Mouse (Mus musculus): Measurements from ENCODE around the gene Pxdn. TPM values are rescaled to one million over a fixed set of nuclear protein-coding genes. Genes with fewer than 3 reads are reported as not detected.

Pxdn gene
- 21.5 and 26.4 TPM in 2 replicates for polyA plus RNA-seq (2012; ENCODE audit: insufficient read depth, insufficient read length, missing spikeins)

- Histone ChIP-seq H3K4me1 (ENCODE audit: control insufficient read depth, insufficient read depth, insufficient read length, low read length) (peaks cover 29% of the 10 kb centered on the region), H3K27ac (replicated peaks; ENCODE audit: low read depth, low read length) (peak within 1 kb of the TSS; percentile 88), H3K4me3 (ENCODE audit: insufficient read depth, low read depth, low read length) (peak within 1 kb of the TSS; percentile 96)
Observed at GRCm38 (mm10) chr12:29937308-29937707, at the start of gene Pxdn. TSS of gene Pxdn (plus strand) at chr12:29937608.

DNA sequence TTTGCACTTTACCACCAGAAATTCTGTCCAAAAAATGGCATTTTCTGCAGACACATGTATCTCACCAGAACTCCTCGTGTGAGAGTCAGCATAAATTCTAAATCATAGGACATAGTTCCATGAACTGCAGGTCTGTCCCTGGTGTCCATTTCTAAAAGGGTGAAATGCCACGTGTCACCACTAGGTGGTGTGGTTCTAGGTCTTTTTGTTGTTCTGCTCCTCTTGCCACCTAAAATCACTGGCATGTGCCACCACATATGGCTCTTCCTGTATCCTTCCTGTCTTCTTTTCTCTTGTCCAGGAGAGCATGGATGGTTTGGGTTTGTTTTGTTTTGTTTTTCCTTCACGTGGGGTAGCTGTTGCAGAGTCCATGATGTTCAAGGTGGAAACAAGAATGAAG is 42.7 kb upstream of the Pxdn start:
- H3K4me1 ChIP-seq (ENCODE audit: control insufficient read depth, insufficient read depth, insufficient read length, low read length): no peaks in the 10 kb centered on the region
- no peak overlapping the region for H3K4me3 ChIP-seq (ENCODE audit: insufficient read depth, low read depth, low read length)
- no peak overlapping the region for H3K27ac ChIP-seq (replicated peaks; ENCODE audit: low read depth, low read length)

- no peak overlapping the region for H3K27ac ChIP-seq (replicated peaks; ENCODE audit: low read depth, low read length)
- no peak overlapping the region for H3K4me3 ChIP-seq (ENCODE audit: insufficient read depth, low read depth, low read length)
- no peaks in the 10 kb centered on the region for H3K4me1 ChIP-seq (ENCODE audit: control insufficient read depth, insufficient read depth, insufficient read length, low read length)
Observed at GRCm38 (mm10) chr12:29897533-29898085, 39.8 kb upstream of the Pxdn start.

GRCm38 (mm10) chr12:29904101-29904874 is 33.1 kb upstream of the Pxdn start:
- Histone ChIP-seq H3K4me3 (ENCODE audit: insufficient read depth, low read depth, low read length) (no peak overlapping the region), H3K4me1 (ENCODE audit: control insufficient read depth, insufficient read depth, insufficient read length, low read length) (no peaks in the 10 kb centered on the region; the same call in 1 of the 2 replicates), H3K27ac (replicated peaks; ENCODE audit: low read depth, low read length) (no peak overlapping the region)

DNA sequence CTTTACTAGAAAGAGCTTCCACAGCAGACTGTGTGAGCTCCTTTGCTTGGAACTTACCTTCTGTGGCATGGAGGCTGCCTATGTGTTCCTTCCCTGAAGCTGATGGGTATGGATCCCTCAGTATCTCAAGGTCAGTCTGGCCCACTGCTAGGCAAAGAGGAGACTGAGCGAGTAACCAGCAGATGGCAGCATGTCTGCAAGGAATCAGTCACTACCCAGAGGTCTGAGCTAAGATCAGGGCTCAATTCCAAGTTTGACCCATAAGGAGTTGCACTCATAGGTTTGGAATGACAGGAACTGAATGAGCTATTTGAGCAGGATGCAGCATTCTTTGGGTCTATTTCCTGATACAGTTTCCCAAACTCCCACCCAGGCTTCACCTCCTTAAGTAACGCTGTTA is 30.4 kb upstream of the Pxdn start:
- Histone ChIP-seq H3K4me1 (ENCODE audit: control insufficient read depth, insufficient read depth, insufficient read length, low read length) (no peaks in the 10 kb centered on the region; the same call in 1 of the 2 replicates), H3K27ac (replicated peaks; ENCODE audit: low read depth, low read length) (no peak overlapping the region), H3K4me3 (ENCODE audit: insufficient read depth, low read depth, low read length) (no peak overlapping the region)

DNA sequence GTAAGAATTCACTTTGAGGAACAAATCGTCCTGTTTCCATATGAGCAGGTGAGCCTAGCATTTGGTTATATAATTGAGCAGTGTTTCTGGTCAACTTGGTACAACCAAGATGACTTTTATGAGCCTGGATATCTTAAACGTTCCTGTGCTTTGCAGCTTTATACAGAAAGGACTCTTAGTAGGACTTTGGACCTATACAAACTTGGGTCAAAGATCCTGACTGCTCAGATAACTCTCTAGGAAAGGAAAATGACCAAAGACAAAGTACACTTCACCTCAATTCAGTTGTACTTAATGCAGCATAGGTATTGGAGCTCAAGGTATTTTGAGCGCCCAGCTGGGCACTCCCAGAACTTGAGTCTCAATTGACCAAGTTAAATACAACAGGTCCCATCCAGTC is 21.3 kb upstream of the Pxdn start:
- H3K4me1 ChIP-seq (ENCODE audit: control insufficient read depth, insufficient read depth, insufficient read length, low read length): no peaks in the 10 kb centered on the region
- H3K4me3 ChIP-seq (ENCODE audit: insufficient read depth, low read depth, low read length): no peak overlapping the region
- no peak overlapping the region for H3K27ac ChIP-seq (replicated peaks; ENCODE audit: low read depth, low read length)

GRCm38 (mm10) chr12:29916807-29917206 is 20.6 kb upstream of the Pxdn start:
- H3K4me3 ChIP-seq (ENCODE audit: insufficient read depth, low read depth, low read length): no peak overlapping the region
- no peak overlapping the region for H3K27ac ChIP-seq (replicated peaks; ENCODE audit: low read depth, low read length)
- no peaks in the 10 kb centered on the region for H3K4me1 ChIP-seq (ENCODE audit: control insufficient read depth, insufficient read depth, insufficient read length, low read length)

GRCm38 (mm10) chr12:29920298-29920697 is 17.1 kb upstream of the Pxdn start:
- Histone ChIP-seq H3K4me1 (ENCODE audit: control insufficient read depth, insufficient read depth, insufficient read length, low read length) (no peaks in the 10 kb centered on the region), H3K27ac (replicated peaks; ENCODE audit: low read depth, low read length) (no peak overlapping the region), H3K4me3 (ENCODE audit: insufficient read depth, low read depth, low read length) (no peak overlapping the region)

DNA sequence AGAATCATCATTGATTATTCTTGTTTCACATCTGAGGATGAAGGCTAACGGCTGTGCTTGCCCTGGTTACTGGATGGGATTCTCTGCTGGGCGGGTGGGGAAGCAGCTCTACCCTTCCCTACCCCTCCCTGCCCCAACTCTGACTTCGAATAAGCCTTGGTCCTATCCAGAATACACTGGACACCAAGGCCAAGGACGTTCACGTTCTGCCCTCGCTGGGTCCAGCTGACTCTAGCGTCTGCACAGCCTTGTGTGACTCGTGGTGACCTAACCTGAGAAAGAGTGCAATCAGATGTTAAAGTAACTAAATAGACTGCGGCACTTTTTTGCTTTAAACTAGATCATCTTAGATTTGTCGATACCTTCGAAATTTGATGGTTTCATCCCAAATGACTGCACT is 15.9 kb upstream of the Pxdn start:
- Histone ChIP-seq H3K27ac (replicated peaks; ENCODE audit: low read depth, low read length) (no peak overlapping the region), H3K4me1 (ENCODE audit: control insufficient read depth, insufficient read depth, insufficient read length, low read length) (no peaks in the 10 kb centered on the region), H3K4me3 (ENCODE audit: insufficient read depth, low read depth, low read length) (no peak overlapping the region)

- H3K4me1 ChIP-seq (ENCODE audit: control insufficient read depth, insufficient read depth, insufficient read length, low read length): no peaks in the 10 kb centered on the region
- no peak overlapping the region for H3K27ac ChIP-seq (replicated peaks; ENCODE audit: low read depth, low read length)
- H3K4me3 ChIP-seq (ENCODE audit: insufficient read depth, low read depth, low read length): no peak overlapping the region
Observed at GRCm38 (mm10) chr12:29926896-29927295, 10.5 kb upstream of the Pxdn start.

- H3K4me1 ChIP-seq (ENCODE audit: control insufficient read depth, insufficient read depth, insufficient read length, low read length): peaks cover 9% of the 10 kb centered on the region; the same call in 1 of the 2 replicates
- no peak overlapping the region for H3K27ac ChIP-seq (replicated peaks; ENCODE audit: low read depth, low read length)
- H3K4me3 ChIP-seq (ENCODE audit: insufficient read depth, low read depth, low read length): no peak overlapping the region
Observed at GRCm38 (mm10) chr12:29930591-29930990, 6.8 kb upstream of the Pxdn start.

DNA sequence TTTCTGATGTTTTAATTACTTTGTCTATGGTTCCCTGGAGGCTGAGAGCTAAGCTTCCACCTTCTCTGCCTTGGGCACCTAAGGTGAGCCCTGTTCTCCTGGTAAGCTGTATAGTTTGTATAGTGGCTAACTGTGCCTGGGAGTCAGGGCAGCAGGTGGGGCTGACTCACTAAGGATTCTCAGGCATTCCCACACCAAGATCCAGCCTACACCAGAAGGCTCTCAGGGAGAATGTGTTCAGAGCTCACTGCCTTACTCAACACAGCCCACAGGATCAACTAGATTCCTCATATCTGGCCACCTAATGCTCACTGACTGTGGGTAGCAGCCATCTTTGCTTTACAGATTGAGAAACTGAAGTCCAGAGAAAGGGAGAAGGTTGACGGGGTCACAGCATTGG is 4.5 kb upstream of the Pxdn start:
- H3K4me3 ChIP-seq (ENCODE audit: insufficient read depth, low read depth, low read length): no peak overlapping the region
- H3K27ac ChIP-seq (replicated peaks; ENCODE audit: low read depth, low read length): no peak overlapping the region
- H3K4me1 ChIP-seq (ENCODE audit: control insufficient read depth, insufficient read depth, insufficient read length, low read length): peaks cover 9% of the 10 kb centered on the region; the same call in 1 of the 2 replicates

- H3K4me3 ChIP-seq (ENCODE audit: insufficient read depth, low read depth, low read length): no peak overlapping the region
- H3K4me1 ChIP-seq (ENCODE audit: control insufficient read depth, insufficient read depth, insufficient read length, low read length): peaks cover 9% of the 10 kb centered on the region; the same call in 1 of the 2 replicates
- H3K27ac ChIP-seq (replicated peaks; ENCODE audit: low read depth, low read length): no peak overlapping the region
Observed at GRCm38 (mm10) chr12:29933501-29933900, 3.9 kb upstream of the Pxdn start.

- Histone ChIP-seq H3K27ac (replicated peaks; ENCODE audit: low read depth, low read length) (no peak overlapping the region), H3K4me3 (ENCODE audit: insufficient read depth, low read depth, low read length) (no peak overlapping the region), H3K4me1 (ENCODE audit: control insufficient read depth, insufficient read depth, insufficient read length, low read length) (peaks cover 9% of the 10 kb centered on the region; the same call in 1 of the 2 replicates)
Observed at GRCm38 (mm10) chr12:29934120-29934581, 3.3 kb upstream of the Pxdn start.

DNA sequence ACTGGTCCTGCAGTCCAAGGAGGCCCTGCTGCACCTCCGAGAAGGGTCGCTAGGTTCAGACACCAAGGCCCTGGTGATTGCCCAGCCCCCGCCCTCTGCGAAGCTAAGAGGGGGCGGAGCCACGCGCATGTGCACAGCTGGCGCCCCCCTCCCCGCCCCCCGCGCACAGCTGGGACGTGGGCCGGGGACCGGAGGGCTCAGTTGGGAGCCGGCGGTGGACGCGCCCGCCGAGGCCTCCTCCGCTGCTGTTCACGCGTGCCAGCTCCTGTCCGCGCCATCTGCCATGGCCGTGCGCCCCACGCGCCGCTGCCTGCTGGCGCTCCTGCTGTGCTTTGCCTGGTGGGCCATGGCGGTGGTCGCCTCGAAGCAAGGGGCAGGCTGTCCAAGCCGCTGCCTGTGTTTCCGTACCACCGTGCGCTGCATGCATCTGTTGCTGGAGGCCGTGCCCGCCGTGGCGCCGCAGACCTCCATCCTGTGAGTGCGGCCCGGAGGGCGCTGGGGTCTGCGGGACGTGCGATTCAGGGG is 505 bp downstream of the Pxdn start:
- Histone ChIP-seq H3K4me1 (ENCODE audit: control insufficient read depth, insufficient read depth, insufficient read length, low read length) (peaks cover 30% of the 10 kb centered on the region), H3K27ac (replicated peaks; ENCODE audit: low read depth, low read length) (peak overlapping the region; percentile 55; the same call in 1 of the 2 replicates), H3K4me3 (ENCODE audit: insufficient read depth, low read depth, low read length) (peak overlapping the region; percentile 96)
